Mouse (Mus musculus) adrenal gland, postnatal 36 days (tissue): Measurements from ENCODE around the gene Fyttd1. TPM values are rescaled to one million over a fixed set of nuclear protein-coding genes. Genes with fewer than 3 reads are reported as not detected.

Experiments
- DNase-seq, 2 experiments: peaks; one replicate each; pipeline ENCODE4 v3.0.0; 2021; ENCODE audit warnings: mixed read lengths in 1 of 2
- total RNA-seq, 2 experiments: library from RNA; stranded (reverse); gene quantifications; 2 replicates each; pipeline ENCODE4 v1.2.3; 2021

The Fyttd1 gene
- total RNA-seq, 2 experiments from 2014 or later = 104 to 118 TPM

GRCm38 (mm10) chr16:32942694-32943093, 65.4 kb downstream of the Fyttd1 start:
- no peak for DNase-seq

- no peak for DNase-seq
Measured at GRCm38 (mm10) chr16:32945379-32945778, 68.1 kb downstream of the Fyttd1 start.

GRCm38 (mm10) chr16:32948016-32948415, 70.7 kb downstream of the Fyttd1 start:
- DNase-seq = no peak

- no peak for DNase-seq
Measured at GRCm38 (mm10) chr16:32948656-32949055, 71.4 kb downstream of the Fyttd1 start.

GRCm38 (mm10) chr16:32949281-32949680, 72.0 kb downstream of the Fyttd1 start:
- DNase-seq = no peak

GRCm38 (mm10) chr16:32951074-32951473, 73.8 kb downstream of the Fyttd1 start:
- peak in 1 of 2 experiments; percentile 12 for DNase-seq

GRCm38 (mm10) chr16:32953806-32954205, 76.5 kb downstream of the Fyttd1 start:
- no peak for DNase-seq

- no peak for DNase-seq
Measured at GRCm38 (mm10) chr16:32954304-32954703, 77.0 kb downstream of the Fyttd1 start.

- no peak for DNase-seq
Measured at GRCm38 (mm10) chr16:32956889-32957288, 79.6 kb downstream of the Fyttd1 start.

Other genes starting within 250 kb of the Fyttd1 start
- gene Tnk2, start 233.6 kb upstream of the Fyttd1 start, total RNA-seq = 10 to 100 TPM; 31.1 to 36.4 TPM
- not detected for gene Muc4, start 141.6 kb upstream of the Fyttd1 start, total RNA-seq
- not detected for gene Muc20, start 80.1 kb upstream of the Fyttd1 start, total RNA-seq
- not detected for gene Smbd1, start 67.0 kb upstream of the Fyttd1 start, total RNA-seq
- 10 to 100 TPM; 26.7 to 29.9 TPM for gene Rubcn, start 266 bp downstream of the Fyttd1 start, total RNA-seq
- gene Lrch3, start 36.6 kb downstream of the Fyttd1 start, total RNA-seq = 10 to 100 TPM; 30.5 to 34.4 TPM
- 1 to 10 TPM; 2.3 to 2.6 TPM for gene Iqcg, start 178.7 kb downstream of the Fyttd1 start, total RNA-seq
- gene Rpl35a, start 179.0 kb downstream of the Fyttd1 start, total RNA-seq = 100 to 1,000 TPM; 627 to 726 TPM
- 10 to 100 TPM; 12.9 TPM for gene Lmln, start 185.0 kb downstream of the Fyttd1 start, total RNA-seq